Mouse (Mus musculus) ES-Bruce4 (cell line): Measurements from ENCODE around the gene Znrf3. TPM values are rescaled to one million over a fixed set of nuclear protein-coding genes. Genes with fewer than 3 reads are reported as not detected.

ENCODE experiments used
- H3K27ac ChIP-seq: 2 replicates; pipeline ENCODE4 v1.5.1; 2012; ENCODE audit warnings: low read length, inconsistent platforms; ENCODE audit not compliant: insufficient read depth
- H3K27me3 ChIP-seq: 2 replicates; pipeline ENCODE4 v1.6.1; 2012; ENCODE audit warnings: mild to moderate bottlenecking, low read length, inconsistent platforms; ENCODE audit not compliant: control insufficient read depth, poor library complexity, insufficient read depth, severe bottlenecking
- H3K36me3 ChIP-seq: 2 replicates; pipeline ENCODE4 v1.6.1; 2012; ENCODE audit warnings: inconsistent platforms, mild to moderate bottlenecking, low read length, moderate library complexity; ENCODE audit not compliant: control insufficient read depth, poor library complexity, insufficient read depth, severe bottlenecking
- H3K4me1 ChIP-seq: one replicate; pipeline ENCODE4 v1.8.1; 2011; ENCODE audit warnings: low read length; ENCODE audit not compliant: control insufficient read depth, insufficient read depth
- H3K4me3 ChIP-seq: 2 replicates; pipeline ENCODE4 v1.5.1; 2011; ENCODE audit warnings: low read depth, mild to moderate bottlenecking, low read length
- H3K9ac ChIP-seq: 2 replicates; pipeline ENCODE4 v1.6.1; 2012; ENCODE audit warnings: low read depth, mild to moderate bottlenecking, inconsistent platforms; ENCODE audit not compliant: poor library complexity, severe bottlenecking
- H3K9me3 ChIP-seq: replicated peaks from 2 replicates; pipeline ENCODE4 v1.6.1; 2012; ENCODE audit warnings: mild to moderate bottlenecking, low read length, inconsistent platforms; ENCODE audit not compliant: control insufficient read depth, poor library complexity, insufficient read depth, severe bottlenecking
- CTCF ChIP-seq: IDR thresholded peaks from one replicate; pipeline ENCODE4 v1.8.1; 2011; ENCODE audit warnings: low read depth, low read length
- EP300 ChIP-seq: IDR thresholded peaks from 2 replicates; pipeline ENCODE4 v1.6.1; 2011; ENCODE audit warnings: low read depth, low read length; ENCODE audit not compliant: insufficient read depth
- POLR2A ChIP-seq: IDR thresholded peaks from one replicate; pipeline ENCODE4 v1.8.1; 2011; ENCODE audit warnings: low read length; ENCODE audit not compliant: insufficient read depth
- polyA plus RNA-seq: library from polyadenylated mRNA; stranded (reverse); fragments of >200 nt; gene quantifications from 2 replicates; pipeline ENCODE4 v1.2.4, GENCODE M21; 2011; ENCODE audit warnings: low read depth; ENCODE audit not compliant: missing spikeins, insufficient read depth, insufficient read length

Gene Znrf3
- polyA plus RNA-seq, 1 experiment: 15.8 TPM

- H3K36me3 ChIP-seq: no peaks in the 10 kb centered on the region; the same call in 1 of the 2 replicates
- peaks cover 5% of the 10 kb centered on the region; the same call in 1 of the 2 replicates for H3K9me3 ChIP-seq
- TF ChIP-seq EP300: no peak
- no peak for TF ChIP-seq CTCF
- TF ChIP-seq POLR2A: no peak
- H3K4me3 ChIP-seq: no peak overlapping the region
- no peak overlapping the region for H3K27ac ChIP-seq
- no peak overlapping the region for H3K9ac ChIP-seq
- no peaks in the 10 kb centered on the region for H3K27me3 ChIP-seq
- H3K4me1 ChIP-seq: no peaks in the 10 kb centered on the region
These were observed 146.7 kb downstream of the Znrf3 start for GRCm38 (mm10) chr11:5298007-5298372.

GRCm38 (mm10) chr11:5297148-5298006 lies 147.3 kb downstream of the Znrf3 start:
- no peaks in the 10 kb centered on the region for H3K4me1 ChIP-seq
- H3K27ac ChIP-seq: no peak overlapping the region
- no peak overlapping the region for H3K4me3 ChIP-seq

GRCm38 (mm10) chr11:5296576-5297115 lies 148.0 kb downstream of the Znrf3 start:
- TF ChIP-seq CTCF (no peak), POLR2A (no peak), EP300 (no peak)
- Histone ChIP-seq H3K27me3 (no peaks in the 10 kb centered on the region), H3K4me1 (no peaks in the 10 kb centered on the region), H3K9ac (no peak overlapping the region), H3K9me3 (peaks cover 5% of the 10 kb centered on the region; the same call in 1 of the 2 replicates), H3K4me3 (no peak overlapping the region), H3K27ac (no peak overlapping the region), H3K36me3 (no peaks in the 10 kb centered on the region; the same call in 1 of the 2 replicates)

More at GRCm38 (mm10) chr11:5297148-5298006, 147.3 kb downstream of the Znrf3 start:
- no peaks in the 10 kb centered on the region for H3K27me3 ChIP-seq
- TF ChIP-seq POLR2A: no peak
- no peak for TF ChIP-seq CTCF
- no peak for TF ChIP-seq EP300
- peaks cover 5% of the 10 kb centered on the region; the same call in 1 of the 2 replicates for H3K9me3 ChIP-seq
- no peak overlapping the region for H3K9ac ChIP-seq
- no peaks in the 10 kb centered on the region; the same call in 1 of the 2 replicates for H3K36me3 ChIP-seq

- no peaks in the 10 kb centered on the region for H3K27me3 ChIP-seq
- no peak overlapping the region for H3K4me3 ChIP-seq
- H3K4me1 ChIP-seq: no peaks in the 10 kb centered on the region
- no peak overlapping the region for H3K27ac ChIP-seq
- H3K9ac ChIP-seq: no peak overlapping the region
- TF ChIP-seq CTCF: no peak
- no peak for TF ChIP-seq POLR2A
- TF ChIP-seq EP300: no peak
- no peaks in the 10 kb centered on the region; the same call in 1 of the 2 replicates for H3K36me3 ChIP-seq
- peaks cover 5% of the 10 kb centered on the region; the same call in 1 of the 2 replicates for H3K9me3 ChIP-seq
These were observed 149.8 kb downstream of the Znrf3 start for GRCm38 (mm10) chr11:5294805-5295204.

- TF ChIP-seq EP300 (no peak), CTCF (peak; percentile 17)
- Histone ChIP-seq H3K4me1 (no peaks in the 10 kb centered on the region), H3K4me3 (no peak overlapping the region), H3K9ac (no peak overlapping the region), H3K9me3 (no peaks in the 10 kb centered on the region), H3K27me3 (no peaks in the 10 kb centered on the region), H3K36me3 (peaks cover 9% of the 10 kb centered on the region), H3K27ac (no peak overlapping the region)
These were observed 154.0 kb downstream of the Znrf3 start for GRCm38 (mm10) chr11:5290691-5291090.
